Mouse (Mus musculus): ENCODE results near the gene Spef1. TPM values are rescaled to one million over a fixed set of nuclear protein-coding genes. Genes with fewer than 3 reads are reported as not detected.

The Spef1 gene
- polyA plus RNA-seq, 1 experiment = 1.6 TPM

DNA sequence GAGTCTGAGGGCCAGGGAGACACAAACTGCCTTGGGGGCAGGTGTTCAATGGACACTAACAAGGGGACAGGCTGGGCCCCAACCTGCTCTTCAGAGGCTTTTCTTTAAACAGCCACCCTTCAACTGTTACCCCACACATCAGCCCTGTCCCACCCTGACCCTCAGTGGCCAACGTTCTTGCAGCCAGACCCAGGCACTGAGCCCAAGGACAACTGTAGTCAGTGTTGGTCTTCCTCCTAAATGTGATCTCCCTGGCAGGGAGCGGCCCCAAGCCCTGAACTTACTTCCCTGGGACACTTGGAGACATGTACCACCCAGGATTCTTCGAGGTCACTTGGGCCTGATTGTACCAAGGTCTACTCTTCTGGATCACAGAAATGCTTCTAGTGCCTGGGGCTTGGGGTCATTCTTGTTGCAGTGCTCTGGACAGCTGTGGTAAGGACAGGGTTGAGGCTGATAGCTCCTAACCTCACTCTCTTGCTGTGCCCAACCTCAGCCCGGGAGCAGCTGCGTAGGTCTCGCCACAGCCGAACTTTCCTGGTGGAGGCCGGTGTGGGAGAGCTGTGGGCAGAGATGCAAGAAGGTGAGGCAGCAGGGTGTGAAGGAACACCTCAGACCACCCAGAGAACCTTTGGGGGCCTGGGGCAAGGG lies 45.6 kb downstream of the Spef1 start:
- no peak for TF ChIP-seq GATA1 (IDR thresholded peaks at IDR 0.05; ENCODE audit: low read length)

GRCm38 (mm10) chr2:131140533-131140905 lies 46.6 kb downstream of the Spef1 start:
- no peak for TF ChIP-seq GATA1 (IDR thresholded peaks at IDR 0.05; ENCODE audit: low read length)

GRCm38 (mm10) chr2:131139886-131140532 lies 47.1 kb downstream of the Spef1 start:
- no peak for TF ChIP-seq GATA1 (IDR thresholded peaks at IDR 0.05; ENCODE audit: low read length)

GRCm38 (mm10) chr2:131139287-131139686 lies 47.8 kb downstream of the Spef1 start:
- TF ChIP-seq GATA1 (IDR thresholded peaks at IDR 0.05; ENCODE audit: low read length) = no peak

GRCm38 (mm10) chr2:131138760-131139159 lies 48.3 kb downstream of the Spef1 start:
- TF ChIP-seq GATA1 (IDR thresholded peaks at IDR 0.05; ENCODE audit: low read length) = no peak

- TF ChIP-seq GATA1 (IDR thresholded peaks at IDR 0.05; ENCODE audit: low read length) = no peak
Measured at GRCm38 (mm10) chr2:131138296-131138695, 48.8 kb downstream of the Spef1 start.

- no peak for TF ChIP-seq GATA1 (IDR thresholded peaks at IDR 0.05; ENCODE audit: low read length)
Measured at GRCm38 (mm10) chr2:131135521-131136139, 51.5 kb downstream of the Spef1 start.

GRCm38 (mm10) chr2:131134826-131135400 lies 52.2 kb downstream of the Spef1 start:
- TF ChIP-seq GATA1 (IDR thresholded peaks at IDR 0.05; ENCODE audit: low read length) = no peak

- TF ChIP-seq GATA1 (IDR thresholded peaks at IDR 0.05; ENCODE audit: low read length) = no peak
Measured at GRCm38 (mm10) chr2:131134381-131134780, 52.7 kb downstream of the Spef1 start.

DNA sequence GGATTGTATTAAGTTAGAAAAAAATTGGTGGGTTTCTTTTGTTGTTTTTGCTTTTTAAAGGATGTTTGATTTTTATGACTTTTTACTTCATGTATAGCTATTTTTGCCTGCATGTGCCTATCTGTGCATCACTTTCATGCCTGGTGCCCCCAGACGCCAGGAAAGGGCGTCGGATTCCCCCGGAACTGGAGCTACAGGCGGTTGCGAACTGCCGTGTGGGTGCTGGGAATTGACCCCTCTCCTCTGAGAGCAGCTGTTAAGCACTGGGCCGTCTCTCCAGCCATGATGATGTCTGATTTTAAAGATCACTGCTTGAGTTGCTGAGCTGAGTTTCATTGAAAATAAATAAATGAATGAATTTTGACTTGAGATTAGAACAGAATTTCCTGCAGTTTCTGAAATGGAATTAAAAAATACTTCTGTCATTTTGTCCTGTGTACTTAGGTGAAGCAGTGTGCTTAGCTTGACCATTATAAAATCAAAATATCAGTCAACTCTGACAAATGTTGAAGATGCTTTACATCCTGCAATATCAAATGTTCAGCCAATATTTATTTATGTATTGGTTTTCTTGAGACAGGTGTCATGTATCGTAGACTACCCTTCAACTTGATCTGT lies 54.0 kb downstream of the Spef1 start, which contains the start of gene Gm11037:
TSS of gene Gm11037 (plus strand) at position 568 of the 618 bp plus-strand sequence.
- no peak for TF ChIP-seq GATA1 (IDR thresholded peaks at IDR 0.05; ENCODE audit: low read length)

DNA sequence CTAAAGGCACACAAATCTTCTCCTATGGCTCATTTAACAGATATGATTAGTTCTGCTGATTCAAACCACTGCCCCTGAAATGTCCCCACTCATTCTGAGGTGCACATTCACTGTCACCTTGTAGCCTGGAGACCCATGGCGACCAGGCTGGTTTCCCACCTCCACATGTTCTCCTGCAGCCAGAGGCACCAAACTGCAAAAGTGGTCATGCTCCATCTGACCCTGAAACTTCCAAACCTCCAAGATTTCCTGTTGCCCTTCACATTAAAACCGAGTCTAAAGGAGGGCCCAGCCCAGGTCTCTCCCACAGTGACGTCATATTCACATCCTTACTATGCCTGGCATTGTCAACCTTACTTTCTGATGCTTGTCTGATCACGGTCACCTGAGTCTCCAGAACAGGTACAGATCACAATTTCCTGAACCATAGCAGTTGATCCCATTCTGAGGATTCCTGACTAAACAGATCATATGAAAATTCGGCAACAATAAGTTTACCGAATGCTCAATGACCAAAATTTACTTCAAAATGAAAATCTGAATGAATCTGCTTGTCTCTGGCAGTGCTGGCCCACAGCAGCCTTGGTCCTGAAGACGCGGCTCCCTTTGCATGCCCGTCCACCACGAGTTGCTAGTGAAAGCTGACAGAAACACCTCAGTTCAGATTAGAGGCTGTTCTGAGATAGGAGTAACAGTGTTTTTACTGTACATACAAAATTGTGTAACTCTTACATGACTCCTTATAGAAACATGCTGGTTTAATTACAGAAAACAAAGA lies 54.8 kb downstream of the Spef1 start:
- no peak for TF ChIP-seq GATA1 (IDR thresholded peaks at IDR 0.05; ENCODE audit: low read length)

GRCm38 (mm10) chr2:131130849-131131248 lies 56.2 kb downstream of the Spef1 start:
- no peak for TF ChIP-seq GATA1 (IDR thresholded peaks at IDR 0.05; ENCODE audit: low read length)

DNA sequence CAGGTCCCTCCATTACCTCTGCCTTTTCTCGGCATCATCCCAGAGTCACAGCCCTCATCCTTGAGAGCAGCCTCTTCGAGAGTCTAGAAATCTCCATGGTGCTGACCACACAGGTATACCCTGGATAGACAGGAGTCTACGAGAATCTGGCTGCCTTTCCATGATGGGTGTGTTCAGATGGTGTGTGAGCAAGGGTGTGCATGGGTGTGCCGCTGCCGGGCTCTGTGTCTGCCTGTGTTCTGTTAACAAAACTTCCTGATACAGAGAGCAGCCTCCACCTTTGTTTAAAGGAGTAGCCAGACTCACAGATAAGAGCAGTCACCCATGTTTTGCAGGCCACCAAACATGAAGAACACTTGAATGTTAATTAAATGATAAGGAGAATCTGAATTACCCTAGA lies 57.2 kb downstream of the Spef1 start:
- TF ChIP-seq GATA1 (IDR thresholded peaks at IDR 0.05; ENCODE audit: low read length) = no peak

GRCm38 (mm10) chr2:131128636-131129157 lies 58.4 kb downstream of the Spef1 start:
- no peak for TF ChIP-seq GATA1 (IDR thresholded peaks at IDR 0.05; ENCODE audit: low read length)

GRCm38 (mm10) chr2:131128211-131128610 lies 58.9 kb downstream of the Spef1 start:
- no peak for TF ChIP-seq GATA1 (IDR thresholded peaks at IDR 0.05; ENCODE audit: low read length)

Measured in G1E-ER4 (cell line).